Mouse (Mus musculus): ENCODE data around the gene Bola2.

The Bola2 gene

DNA sequence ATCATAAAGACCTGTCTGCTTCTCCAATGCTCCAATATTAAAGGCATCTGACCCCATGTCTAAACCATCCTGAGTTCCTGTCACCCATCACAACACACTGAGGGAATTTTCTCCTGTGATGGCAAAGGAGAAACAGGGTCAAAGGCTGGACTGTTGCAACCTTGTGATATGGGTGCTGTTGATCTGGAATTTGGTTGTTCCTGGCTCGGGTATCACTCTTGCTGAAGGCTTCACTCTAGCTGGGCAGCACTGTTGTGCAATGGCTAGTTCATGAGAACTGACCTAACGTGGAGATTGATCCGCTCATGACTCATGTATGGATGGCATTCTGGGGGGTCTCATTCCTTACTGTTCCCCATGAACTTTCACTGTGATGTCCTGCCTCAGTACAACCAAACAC, 6.2 kb upstream of the Bola2 start:
- DNase-seq (ENCODE audit: low read depth, low spot score): no peak

GRCm38 (mm10) chr7:126690737-126691136, 4.5 kb upstream of the Bola2 start:
- DNase-seq (ENCODE audit: low read depth, low spot score): no peak

GRCm38 (mm10) chr7:126691676-126692075, 3.5 kb upstream of the Bola2 start:
- no peak for DNase-seq (ENCODE audit: low read depth, low spot score)

- DNase-seq (ENCODE audit: low read depth, low spot score): no peak
Observed at GRCm38 (mm10) chr7:126692426-126692825, 2.8 kb upstream of the Bola2 start.

- DNase-seq (ENCODE audit: low read depth, low spot score): peak; percentile 69
Observed at GRCm38 (mm10) chr7:126693256-126693655, 1.9 kb upstream of the Bola2 start.

GRCm38 (mm10) chr7:126693781-126694180, 1.4 kb upstream of the Bola2 start:
- no peak for DNase-seq (ENCODE audit: low read depth, low spot score)

- no peak for DNase-seq (ENCODE audit: low read depth, low spot score)
Observed at GRCm38 (mm10) chr7:126694441-126695051, 655 bp upstream of the Bola2 start.

GRCm38 (mm10) chr7:126695631-126696207, 518 bp downstream of the Bola2 start, which contains the start of gene Slx1b:
Gene Slx1b (minus strand): TSS chr7:126695784.
- DNase-seq (ENCODE audit: low read depth, low spot score): peak; percentile 91

- DNase-seq (ENCODE audit: low read depth, low spot score): peak; percentile 17
Observed at GRCm38 (mm10) chr7:126696303-126696702, 1.1 kb downstream of the Bola2 start.

DNA sequence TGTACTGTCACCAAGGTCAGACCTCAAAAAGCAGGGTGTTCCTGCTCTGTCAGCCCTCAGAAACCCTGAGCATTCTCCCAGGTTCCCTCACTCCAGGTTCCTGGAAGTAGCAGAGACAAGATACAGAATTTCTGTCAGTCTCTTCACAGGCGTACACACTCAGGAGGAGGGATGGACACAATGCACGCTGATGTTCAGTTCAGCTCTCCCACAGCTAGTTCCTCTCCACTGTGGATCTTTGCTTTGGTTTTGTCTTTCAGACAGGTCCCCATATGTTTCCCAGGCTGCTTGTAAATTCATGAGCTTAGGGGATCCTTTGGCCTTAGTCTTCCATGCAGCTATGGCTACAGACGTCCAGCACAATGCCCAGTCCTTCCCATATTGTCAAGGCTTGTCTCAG, 1.7 kb downstream of the Bola2 start:
- DNase-seq (ENCODE audit: low read depth, low spot score): no peak

DNA sequence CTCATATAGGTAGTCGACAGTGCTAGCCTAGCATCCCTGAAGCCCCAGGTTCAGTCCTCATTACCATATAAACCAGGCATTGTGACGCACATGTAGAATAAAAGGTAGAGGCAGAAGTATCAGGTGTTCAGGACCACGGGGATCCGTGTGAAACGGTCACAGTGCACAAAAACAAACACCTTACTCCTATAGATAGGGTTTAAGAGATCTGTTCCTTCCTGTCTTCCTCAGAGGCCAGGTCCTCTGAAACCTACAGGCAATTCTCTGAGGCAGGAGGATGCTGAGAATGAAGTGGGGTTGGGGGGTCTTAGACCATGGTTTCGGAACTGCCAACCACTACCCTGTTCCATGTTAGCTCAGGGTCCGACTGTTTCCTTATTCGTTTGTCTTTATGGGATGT, 2.6 kb downstream of the Bola2 start:
- no peak for DNase-seq (ENCODE audit: low read depth, low spot score)

DNA sequence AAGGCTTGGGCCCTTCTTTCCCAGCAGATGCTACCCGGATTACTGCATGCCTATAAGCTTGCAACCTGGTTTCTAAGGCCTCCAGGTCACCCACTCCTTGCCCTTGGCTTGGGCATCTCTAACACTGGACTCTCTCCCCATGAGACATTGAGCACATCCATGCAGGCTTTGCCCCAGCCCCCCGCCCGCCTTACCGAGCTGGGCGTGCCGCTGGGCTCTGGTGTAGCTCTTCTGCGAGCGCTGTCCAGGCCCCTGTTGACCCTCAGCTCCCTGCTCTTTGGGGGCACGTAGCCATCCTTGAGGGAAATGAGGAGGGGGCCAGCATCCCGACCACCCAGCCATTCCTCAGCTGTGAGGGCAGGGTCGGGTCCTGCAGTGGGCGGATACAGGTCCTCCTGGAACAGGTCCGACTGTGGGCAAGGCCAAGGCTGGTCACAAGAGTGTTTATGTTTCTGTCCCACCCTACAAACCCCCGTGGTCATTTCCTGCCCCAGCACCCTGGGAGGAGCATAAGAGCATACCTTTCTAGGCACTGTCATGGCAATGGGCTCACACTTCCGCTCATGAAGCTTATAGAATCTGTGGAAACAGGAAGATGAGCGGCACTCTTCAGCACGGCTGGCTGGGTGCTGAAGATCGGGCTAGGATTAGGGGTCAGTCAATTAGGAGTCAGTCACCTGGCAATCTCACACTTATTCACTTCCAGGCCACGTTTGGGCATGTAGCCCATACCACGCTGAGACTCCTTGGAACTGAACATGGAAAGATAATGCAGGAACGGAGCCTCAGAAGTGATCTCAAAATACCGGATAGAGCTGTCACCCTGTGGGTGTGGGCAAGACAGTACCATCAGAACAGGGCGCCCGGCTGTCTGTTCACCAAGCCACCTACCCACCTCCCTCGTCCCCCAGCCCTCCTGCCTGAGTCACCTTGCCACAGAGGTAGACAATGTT, 5.1 kb downstream of the Bola2 start:
- no peak for DNase-seq (ENCODE audit: low read depth, low spot score)

GRCm38 (mm10) chr7:126701070-126701469, 5.9 kb downstream of the Bola2 start:
- DNase-seq (ENCODE audit: low read depth, low spot score): peak; percentile 66

DNA sequence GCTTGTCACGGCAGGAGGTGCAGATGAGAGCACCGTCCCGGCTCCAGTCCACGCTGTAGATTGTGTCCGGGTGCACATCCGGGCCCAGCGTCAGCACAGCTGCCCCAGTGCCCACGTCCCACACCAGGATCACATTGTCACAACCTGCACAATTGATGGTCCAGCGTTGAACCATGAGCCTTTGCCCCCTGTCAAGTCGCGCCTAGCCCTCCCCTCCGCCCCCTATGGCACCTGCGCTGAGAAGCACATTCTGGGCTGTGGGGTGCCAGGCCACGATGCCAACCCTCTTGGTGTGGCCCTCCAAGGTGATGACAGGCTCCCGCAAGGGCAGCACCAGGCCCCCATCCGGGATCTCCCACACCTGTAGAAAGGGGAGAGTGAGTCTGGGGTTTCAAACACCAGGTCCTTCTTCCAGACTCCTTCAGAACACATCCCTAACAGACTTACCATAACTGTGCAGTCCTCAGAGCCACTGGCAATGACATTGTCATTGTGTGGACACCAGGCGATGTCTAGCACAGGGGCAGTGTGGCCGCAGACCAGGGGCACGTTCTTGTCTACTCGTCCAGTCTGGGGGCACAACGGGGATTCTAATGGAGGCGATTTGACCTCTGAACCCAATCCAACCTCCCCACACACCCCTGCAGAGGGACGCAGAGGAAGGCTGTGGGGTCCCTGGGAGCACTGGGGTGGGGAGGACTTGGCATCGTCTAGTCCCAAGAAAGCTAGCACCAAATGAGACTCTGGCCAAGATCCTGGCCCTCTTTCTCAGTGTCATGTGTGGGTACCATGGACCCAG, 6.6 kb downstream of the Bola2 start:
- no peak for DNase-seq (ENCODE audit: low read depth, low spot score)

DNA sequence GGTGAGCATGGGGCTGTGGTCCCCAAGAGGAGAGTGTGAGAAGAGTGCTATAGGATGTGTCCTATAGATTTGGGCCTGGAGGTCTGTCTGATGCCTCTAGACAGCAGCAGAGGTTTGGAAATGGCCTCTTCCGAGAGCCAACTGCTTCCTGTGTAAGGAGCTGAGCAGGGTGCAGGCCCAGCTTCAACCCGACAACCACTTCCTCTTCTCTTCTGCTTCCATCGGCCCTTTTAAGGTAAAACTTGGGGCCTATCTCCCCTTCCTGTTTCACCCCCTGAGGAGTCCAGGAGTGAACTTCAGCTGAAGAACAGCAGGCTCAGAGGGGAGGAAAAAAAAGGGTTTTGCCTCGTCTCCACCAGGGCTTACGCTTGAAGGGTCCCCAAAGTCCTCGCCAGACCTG, 7.2 kb downstream of the Bola2 start:
- no peak for DNase-seq (ENCODE audit: low read depth, low spot score)

DNA sequence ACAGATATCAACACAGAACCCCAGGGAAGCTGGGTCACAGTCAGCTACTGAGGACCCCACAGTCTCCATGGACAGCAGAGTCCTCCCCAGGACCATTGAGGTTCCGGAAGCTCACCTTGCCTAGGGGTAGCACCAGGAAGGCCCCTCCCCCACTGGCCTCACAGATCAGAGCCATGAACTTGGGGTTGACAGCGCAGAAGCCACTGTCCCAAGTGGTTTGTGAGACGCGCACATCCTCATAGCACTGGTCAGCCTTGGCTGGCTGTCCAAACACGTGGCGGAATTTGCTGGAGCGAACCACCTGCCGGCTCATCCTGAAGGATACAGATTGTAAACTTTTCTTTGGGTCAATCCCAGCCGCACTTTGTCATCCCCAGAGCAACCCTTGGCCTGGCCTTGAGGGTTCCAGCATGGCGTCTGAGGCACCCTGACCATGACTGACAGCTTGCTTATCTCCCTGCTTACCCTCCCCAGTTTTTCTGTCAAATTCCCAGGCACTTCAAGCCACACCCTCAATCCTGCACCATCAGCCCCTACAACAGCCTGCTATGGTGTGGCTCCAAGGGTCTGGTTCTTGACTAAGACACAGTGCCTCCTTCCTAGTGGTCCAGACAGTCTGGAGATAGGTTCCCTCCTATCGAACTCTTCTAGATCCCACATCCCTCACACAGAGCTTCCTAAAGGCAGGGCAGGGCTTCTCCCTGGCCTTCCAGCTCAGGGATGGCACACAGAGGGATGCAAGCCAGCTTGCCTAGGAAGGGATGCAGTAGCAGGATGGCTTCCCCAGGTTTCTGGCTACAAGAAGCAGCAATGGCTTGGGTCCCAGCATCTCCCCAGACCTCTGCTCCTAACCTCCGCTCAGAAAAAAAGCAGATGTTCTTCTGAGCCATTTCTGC, 7.9 kb downstream of the Bola2 start:
- no peak for DNase-seq (ENCODE audit: low read depth, low spot score)

DNA sequence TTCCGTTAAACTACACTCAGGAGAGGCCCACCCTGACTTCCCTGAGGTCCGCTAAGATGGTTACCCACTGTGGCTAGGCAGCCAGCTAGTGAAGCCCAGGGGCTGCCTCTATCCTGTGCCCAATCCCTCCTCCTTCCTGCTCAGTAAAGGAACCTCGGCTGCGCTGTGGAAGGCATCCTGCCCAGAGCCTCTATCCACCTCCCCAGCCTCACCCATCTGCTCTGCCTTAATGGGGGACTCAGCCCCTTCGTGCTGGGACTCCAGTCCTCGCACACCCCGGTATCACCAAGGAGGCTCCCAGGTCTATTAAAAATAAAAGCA, 8.5 kb downstream of the Bola2 start:
- DNase-seq (ENCODE audit: low read depth, low spot score): no peak

GRCm38 (mm10) chr7:126704121-126704980, 9.2 kb downstream of the Bola2 start:
- DNase-seq (ENCODE audit: low read depth, low spot score): no peak

GRCm38 (mm10) chr7:126707442-126708174, 12.4 kb downstream of the Bola2 start, which contains the start of gene Coro1a:
Gene Coro1a (minus strand): TSS chr7:126707787.
- DNase-seq (ENCODE audit: low read depth, low spot score): no peak

Data from c-Kit-negative CD71-positive TER-119-positive erythroid progenitor cells, embryonic 14.5 days (primary cell).